Mouse (Mus musculus) neural tube, embryonic 15.5 days (tissue): ENCODE data around the gene Ywhag. TPM values are rescaled to one million over a fixed set of nuclear protein-coding genes. Genes with fewer than 3 reads are reported as not detected.

Experiments used
- ATAC-seq: fragments of 200-750 bp; cut with Nextera tagmentation; 2 replicates; pipeline ENCODE4 v1.8.0; 2017; ENCODE audit warnings: mild to moderate bottlenecking, moderate TSS enrichment, moderate library complexity; ENCODE audit not compliant: low FRiP score
- H3K27ac ChIP-seq: fragments of 300-500 bp; sonication (generic); replicated peaks from 2 replicates; pipeline ENCODE4 v1.5.1; 2015; ENCODE audit warnings: mild to moderate bottlenecking, inconsistent platforms
- H3K27me3 ChIP-seq: fragments of 300-500 bp; sonication (generic); replicated peaks from 2 replicates; pipeline ENCODE4 v1.6.1; 2015; ENCODE audit warnings: inconsistent platforms
- H3K36me3 ChIP-seq: fragments of 300-500 bp; sonication (generic); 2 replicates; pipeline ENCODE4 v1.6.1; 2015; ENCODE audit warnings: inconsistent platforms
- H3K4me1 ChIP-seq: fragments of 300-500 bp; sonication (generic); 2 replicates; pipeline ENCODE4 v1.6.1; 2015; ENCODE audit warnings: inconsistent platforms
- H3K4me2 ChIP-seq: fragments of 300-500 bp; sonication (generic); 2 replicates; pipeline ENCODE4 v1.6.1; 2015; ENCODE audit warnings: inconsistent platforms, mild to moderate bottlenecking, moderate library complexity
- H3K4me3 ChIP-seq: fragments of 300-500 bp; sonication (generic); replicated peaks from 2 replicates; pipeline ENCODE4 v1.5.1; 2015; ENCODE audit warnings: mild to moderate bottlenecking, inconsistent platforms
- H3K9ac ChIP-seq: fragments of 300-500 bp; sonication (generic); replicated peaks from 2 replicates; pipeline ENCODE4 v1.6.1; 2015; ENCODE audit warnings: mild to moderate bottlenecking, inconsistent platforms
- H3K9me3 ChIP-seq: fragments of 300-500 bp; sonication (generic); replicated peaks from 2 replicates; pipeline ENCODE4 v1.6.1; 2016; ENCODE audit warnings: inconsistent platforms
- WGBS: fragments of 180-500 bp; shearing (Covaris S2); methylation state at CpG from one replicate; pipeline ENCODE4 v1.1.7; 2015; ENCODE audit warnings: mixed read lengths; 5-methylcytosine and 5-hydroxymethylcytosine counted together
- polyA plus RNA-seq: library from polyadenylated mRNA; unstranded; fragments of >200 nt; fragmentation: Nextera tagmentation; extraction: Ambion mirVana; gene quantifications from 2 replicates; pipeline ENCODE4 v1.2.1, GENCODE M21; 2015

Gene Ywhag
- polyA plus RNA-seq, 1 experiment from 2014 or later = 868 TPM

GRCm38 (mm10) chr5:135946621-135947020 lies 12.2 kb upstream of the Ywhag start:
- Histone ChIP-seq H3K9ac (no peak overlapping the region), H3K4me1 (peaks cover 6% of the 10 kb centered on the region), H3K36me3 (no peaks in the 10 kb centered on the region), H3K9me3 (no peaks in the 10 kb centered on the region), H3K27me3 (no peaks in the 10 kb centered on the region), H3K4me3 (no peak overlapping the region), H3K4me2 (no peak overlapping the region), H3K27ac (no peak overlapping the region)
- 84% methylated on average over 5 of the region's 5 CpGs for WGBS
- no peak for ATAC-seq

- Histone ChIP-seq H3K4me3 (no peak overlapping the region), H3K4me1 (peaks cover 6% of the 10 kb centered on the region), H3K9ac (no peak overlapping the region), H3K27ac (no peak overlapping the region), H3K27me3 (no peaks in the 10 kb centered on the region), H3K4me2 (peak overlapping the region; percentile 28), H3K36me3 (no peaks in the 10 kb centered on the region), H3K9me3 (no peaks in the 10 kb centered on the region)
- no peak for ATAC-seq
- 43% methylated on average over 10 of the region's 10 CpGs for WGBS
Measured at GRCm38 (mm10) chr5:135945916-135946408, 11.5 kb upstream of the Ywhag start.

- no peak for ATAC-seq
- no peaks in the 10 kb centered on the region for H3K27me3 ChIP-seq
- no peaks in the 10 kb centered on the region for H3K9me3 ChIP-seq
- H3K4me1 ChIP-seq = peaks cover 6% of the 10 kb centered on the region
- H3K9ac ChIP-seq = no peak overlapping the region
- WGBS = 67% methylated on average over 6 of the region's 6 CpGs
- no peak overlapping the region for H3K27ac ChIP-seq
- H3K4me3 ChIP-seq = no peak overlapping the region
- no peaks in the 10 kb centered on the region for H3K36me3 ChIP-seq
- H3K4me2 ChIP-seq = no peak overlapping the region
Measured at GRCm38 (mm10) chr5:135942710-135943109, 8.3 kb upstream of the Ywhag start.

- WGBS = 55% methylated on average over 5 of the region's 5 CpGs
- no peak overlapping the region for H3K4me3 ChIP-seq
Measured at GRCm38 (mm10) chr5:135940587-135940986, 6.2 kb upstream of the Ywhag start.

GRCm38 (mm10) chr5:135935641-135936190 lies 1.3 kb upstream of the Ywhag start:
- peak overlapping the region; percentile 56 for H3K4me2 ChIP-seq
- WGBS = 75% methylated on average over 6 of the region's 6 CpGs
- no peak for ATAC-seq
- H3K27me3 ChIP-seq = no peaks in the 10 kb centered on the region
- H3K9me3 ChIP-seq = no peaks in the 10 kb centered on the region
- no peak overlapping the region for H3K9ac ChIP-seq
- peaks cover 23% of the 10 kb centered on the region for H3K4me1 ChIP-seq
- peaks cover 10% of the 10 kb centered on the region for H3K36me3 ChIP-seq
- no peak overlapping the region for H3K4me3 ChIP-seq
- peak overlapping the region; percentile 99 for H3K27ac ChIP-seq

More at GRCm38 (mm10) chr5:135940587-135940986, 6.2 kb upstream of the Ywhag start:
- Histone ChIP-seq H3K27me3 (no peaks in the 10 kb centered on the region), H3K27ac (no peak overlapping the region), H3K9ac (no peak overlapping the region), H3K36me3 (no peaks in the 10 kb centered on the region), H3K4me2 (no peak overlapping the region), H3K4me1 (peaks cover under 1% of the 10 kb centered on the region; the same call in 1 of the 2 replicates), H3K9me3 (no peaks in the 10 kb centered on the region)
- no peak for ATAC-seq

DNA sequence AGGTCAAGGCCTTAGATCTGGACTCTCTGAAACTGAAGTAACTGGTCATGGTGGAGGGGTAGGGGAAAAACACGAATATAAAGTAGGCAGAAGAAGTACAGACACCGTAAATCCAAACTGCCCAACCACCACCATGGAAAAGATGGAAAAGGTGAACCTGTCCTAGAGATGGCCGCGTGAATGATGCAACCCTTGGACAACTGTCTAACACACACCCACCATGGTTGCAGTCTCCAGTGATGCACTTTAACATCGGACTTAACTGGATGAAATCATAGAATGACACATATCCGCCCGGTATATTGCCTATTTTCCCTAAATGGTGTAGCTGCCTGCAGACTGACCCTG lies 734 bp upstream of the Ywhag start:
- ATAC-seq = 0 out of 2 replicates have a peak, but pooled peaks have one; percentile 7
- no peaks in the 10 kb centered on the region for H3K27me3 ChIP-seq
- peak overlapping the region; percentile 92 for H3K4me3 ChIP-seq
- peak overlapping the region; percentile 99 for H3K27ac ChIP-seq
- H3K36me3 ChIP-seq = peaks cover 16% of the 10 kb centered on the region
- WGBS = 51% methylated on average over 7 of the region's 7 CpGs
- H3K4me2 ChIP-seq = peak overlapping the region; percentile 56
- peak overlapping the region; percentile 91; the same call in 1 of the 2 replicates for H3K9ac ChIP-seq
- no peaks in the 10 kb centered on the region for H3K9me3 ChIP-seq
- peaks cover 29% of the 10 kb centered on the region for H3K4me1 ChIP-seq

GRCm38 (mm10) chr5:135933900-135934441 lies 445 bp downstream of the Ywhag start:
- whole genome bisulfite sequencing = under 1% methylated on average over 35 of the region's 35 CpGs
- Histone ChIP-seq H3K27me3 (no peaks in the 10 kb centered on the region), H3K36me3 (peaks cover 28% of the 10 kb centered on the region), H3K4me2 (peak overlapping the region; percentile 56), H3K9ac (peak overlapping the region; percentile 91), H3K4me3 (peak overlapping the region; percentile 92), H3K9me3 (no peaks in the 10 kb centered on the region), H3K27ac (peak overlapping the region; percentile 99), H3K4me1 (peaks cover 41% of the 10 kb centered on the region)
- peak; percentile 76 for ATAC-seq

DNA sequence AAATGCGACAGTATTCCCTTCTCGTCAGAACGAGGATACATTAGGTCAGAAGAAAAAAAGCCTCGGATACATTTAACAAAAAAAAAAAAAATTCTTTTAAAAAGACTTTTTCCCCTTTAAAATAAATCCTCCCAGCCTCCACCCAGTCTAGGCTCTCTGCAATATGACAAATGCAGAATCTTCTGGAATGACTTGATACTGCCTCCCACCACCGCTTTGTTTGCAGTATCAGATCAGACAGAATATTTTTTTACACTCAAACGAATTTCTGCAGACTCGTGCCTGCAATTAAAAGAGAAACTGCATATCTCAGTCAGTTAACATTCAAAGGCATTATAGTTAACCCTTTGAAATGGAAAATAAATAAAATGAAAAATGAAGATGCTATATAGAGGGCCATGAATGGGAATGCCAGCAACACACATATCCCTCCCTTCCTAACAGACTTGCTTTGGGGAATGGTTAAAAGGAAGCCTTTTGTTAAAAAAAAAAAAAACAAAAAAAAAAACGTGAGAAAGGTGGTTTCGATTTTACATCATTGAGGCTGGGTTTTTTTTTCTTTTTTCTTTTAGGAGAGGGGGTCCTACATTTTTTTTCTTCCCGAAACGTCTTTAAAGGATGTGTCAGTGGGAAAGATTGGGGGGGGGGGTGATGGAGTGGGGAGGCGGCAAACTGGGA lies 1.1 kb downstream of the Ywhag start:
- Histone ChIP-seq H3K27me3 (no peaks in the 10 kb centered on the region), H3K36me3 (peaks cover 29% of the 10 kb centered on the region), H3K4me3 (peak overlapping the region; percentile 92), H3K4me1 (peaks cover 46% of the 10 kb centered on the region), H3K9ac (peak overlapping the region; percentile 91), H3K9me3 (no peaks in the 10 kb centered on the region), H3K27ac (peak overlapping the region; percentile 99), H3K4me2 (peak overlapping the region; percentile 56)
- WGBS = 8% methylated on average over 12 of the region's 12 CpGs
- ATAC-seq = no peak

DNA sequence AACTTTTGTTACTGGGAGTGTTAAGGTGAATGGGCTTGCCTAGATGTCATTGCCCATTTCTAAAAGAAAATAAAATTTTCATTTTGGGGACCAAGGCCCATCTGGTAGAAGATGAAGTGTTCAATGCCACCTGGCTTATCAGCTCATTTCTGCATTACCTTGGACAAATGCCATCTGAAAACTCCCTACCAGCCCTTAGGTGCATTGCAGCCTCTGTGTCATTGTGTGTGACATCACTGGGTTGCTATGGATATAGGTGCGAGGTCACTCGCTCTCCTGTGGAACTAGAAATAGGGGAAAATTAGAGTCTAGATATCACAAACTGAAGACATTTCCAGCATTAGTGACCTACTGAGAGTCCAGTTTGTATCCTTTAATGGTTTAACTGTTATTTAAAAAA lies 2.1 kb downstream of the Ywhag start:
- Histone ChIP-seq H3K36me3 (peaks cover 32% of the 10 kb centered on the region), H3K9ac (peak overlapping the region; percentile 36; the same call in 1 of the 2 replicates), H3K4me1 (peaks cover 54% of the 10 kb centered on the region), H3K4me2 (peak overlapping the region; percentile 56), H3K27me3 (no peaks in the 10 kb centered on the region), H3K4me3 (peak overlapping the region; percentile 92), H3K27ac (no peak overlapping the region), H3K9me3 (no peaks in the 10 kb centered on the region)
- WGBS = 50% methylated on average over 2 of the region's 2 CpGs
- no peak for ATAC-seq

- H3K36me3 ChIP-seq = peaks cover 38% of the 10 kb centered on the region
- H3K27me3 ChIP-seq = no peaks in the 10 kb centered on the region
- peaks cover 61% of the 10 kb centered on the region for H3K4me1 ChIP-seq
- H3K27ac ChIP-seq = no peak overlapping the region
- H3K9me3 ChIP-seq = no peaks in the 10 kb centered on the region
- peak overlapping the region; percentile 56 for H3K4me2 ChIP-seq
- 90% methylated on average over 9 of the region's 9 CpGs for WGBS
- no peak for ATAC-seq
- H3K4me3 ChIP-seq = peak overlapping the region; percentile 92
- 0 out of 2 replicates have a peak overlapping the region, but pooled peaks have one; percentile 24 for H3K9ac ChIP-seq
Measured at GRCm38 (mm10) chr5:135931526-135931925, 2.9 kb downstream of the Ywhag start.

GRCm38 (mm10) chr5:135929685-135930424 lies 4.6 kb downstream of the Ywhag start:
- WGBS = 72% methylated on average over 6 of the region's 6 CpGs
- Histone ChIP-seq H3K36me3 (peaks cover 40% of the 10 kb centered on the region), H3K4me3 (no peak overlapping the region), H3K27ac (no peak overlapping the region), H3K27me3 (no peaks in the 10 kb centered on the region), H3K4me1 (peaks cover 68% of the 10 kb centered on the region), H3K9ac (no peak overlapping the region), H3K9me3 (no peaks in the 10 kb centered on the region), H3K4me2 (no peak overlapping the region)
- ATAC-seq = no peak
